Mouse (Mus musculus) G1E (cell line): ENCODE measurements around the gene Arhgef2.

Experiments
- CTCF ChIP-seq: IDR thresholded peaks from 2 replicates; pipeline ENCODE4 v1.5.1; 2012; ENCODE audit warnings: low read depth, low read length, inconsistent platforms, mixed read lengths
- GATA1 ChIP-seq: IDR thresholded peaks from 2 replicates; pipeline ENCODE4 v1.6.1; 2012; ENCODE audit warnings: borderline replicate concordance, low read length, inconsistent platforms, mixed read lengths
- POLR2AphosphoS5 ChIP-seq: IDR thresholded peaks from 2 replicates; pipeline ENCODE4 v1.6.1; 2012; ENCODE audit warnings: low read depth, low read length, inconsistent platforms; ENCODE audit not compliant: insufficient replicate concordance
- TAL1 ChIP-seq: conservative IDR thresholded peaks from 2 replicates; pipeline ENCODE4 v1.6.1; 2012; ENCODE audit warnings: low read depth, low read length, inconsistent platforms, mixed read lengths

DNA sequence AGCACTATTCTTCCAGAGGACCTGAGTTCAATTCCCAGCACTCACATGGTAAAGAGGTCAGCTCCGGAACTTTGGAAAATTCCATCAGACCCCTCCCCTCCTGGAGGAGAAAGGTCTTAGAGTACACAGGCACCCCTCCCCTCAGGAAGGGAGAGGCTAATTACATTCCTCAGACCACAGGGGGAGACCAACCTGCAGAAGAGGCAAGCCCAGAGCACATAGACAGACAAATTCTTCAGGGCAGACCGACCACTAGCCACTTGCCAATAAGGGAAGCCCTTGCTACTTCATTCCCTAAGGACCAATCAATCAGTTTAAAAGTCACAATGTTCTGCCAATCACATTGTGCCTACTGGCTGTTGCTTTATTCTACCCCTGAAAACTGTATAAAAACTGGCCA, 32.9 kb upstream of the Arhgef2 start:
- TF ChIP-seq CTCF: no peak
- no peak for TF ChIP-seq POLR2AphosphoS5
- TF ChIP-seq GATA1: no peak
- TF ChIP-seq TAL1: no peak
